Mouse (Mus musculus) urinary bladder, postnatal 10 days (tissue): ENCODE measurements around the gene Trim71.

Experiments
- DNase-seq: peaks from one replicate; pipeline ENCODE4 v3.0.0; 2022; ENCODE audit warnings: low spot score

The Trim71 gene

DNA sequence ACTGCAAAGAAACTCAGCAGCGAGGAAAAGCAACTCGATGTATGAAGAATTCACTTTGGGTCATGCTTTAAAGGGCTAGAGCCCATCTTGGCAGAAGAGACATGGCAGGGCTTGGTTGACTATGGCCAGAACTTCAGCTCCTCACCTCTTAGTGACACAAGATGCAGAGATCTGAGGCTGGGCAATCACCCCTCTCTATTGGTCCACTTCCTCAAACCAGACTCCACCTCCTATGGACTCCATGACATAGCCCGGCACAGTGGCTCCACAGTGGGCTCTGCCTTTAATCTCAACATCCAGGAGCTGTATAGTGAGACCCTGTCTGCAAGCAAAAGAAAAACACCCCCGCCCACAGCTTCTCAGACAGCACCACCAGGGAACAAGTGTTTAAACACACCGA lies 79.4 kb downstream of the Trim71 start:
- DNase-seq, result no peak

DNA sequence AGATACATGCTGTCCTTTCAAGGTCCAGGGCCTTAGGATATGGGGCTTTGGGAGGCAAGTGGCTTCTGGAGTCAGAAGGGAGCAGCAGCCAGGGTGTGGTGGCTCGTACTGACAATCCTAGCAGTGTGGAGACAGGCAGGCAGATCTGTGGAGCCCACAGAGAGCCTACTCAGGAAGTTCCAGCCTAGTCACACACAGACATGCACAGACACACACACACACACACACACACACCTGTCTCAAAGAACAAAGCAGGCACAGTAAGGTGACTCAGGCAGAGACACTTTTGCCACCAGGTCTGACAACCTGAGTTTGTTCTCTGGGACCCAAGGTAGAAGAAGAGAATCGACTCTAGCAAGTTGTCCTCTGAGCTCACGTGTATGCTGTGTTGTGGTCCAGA lies 83.2 kb downstream of the Trim71 start:
- no peak for DNase-seq

DNA sequence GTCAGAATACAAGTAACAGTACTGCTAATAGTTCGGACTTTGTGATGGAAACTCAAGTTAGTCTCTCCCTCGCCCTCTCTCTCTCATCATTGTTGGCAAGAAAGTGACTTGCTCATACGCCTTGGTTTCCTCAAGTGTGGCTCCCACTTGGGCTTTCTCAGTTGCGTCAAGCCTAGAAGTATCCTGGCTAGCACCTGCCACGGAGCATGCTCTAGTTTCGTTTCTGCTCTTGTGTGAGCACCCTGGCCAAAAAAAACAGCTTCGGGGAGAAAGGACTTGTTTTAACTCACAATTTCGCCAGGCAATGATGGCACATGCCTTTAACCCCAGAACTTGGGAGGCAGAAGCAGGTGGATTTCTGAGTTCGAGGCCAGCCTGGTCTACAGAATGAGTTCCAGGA lies 87.2 kb downstream of the Trim71 start:
- DNase-seq, result no peak

DNA sequence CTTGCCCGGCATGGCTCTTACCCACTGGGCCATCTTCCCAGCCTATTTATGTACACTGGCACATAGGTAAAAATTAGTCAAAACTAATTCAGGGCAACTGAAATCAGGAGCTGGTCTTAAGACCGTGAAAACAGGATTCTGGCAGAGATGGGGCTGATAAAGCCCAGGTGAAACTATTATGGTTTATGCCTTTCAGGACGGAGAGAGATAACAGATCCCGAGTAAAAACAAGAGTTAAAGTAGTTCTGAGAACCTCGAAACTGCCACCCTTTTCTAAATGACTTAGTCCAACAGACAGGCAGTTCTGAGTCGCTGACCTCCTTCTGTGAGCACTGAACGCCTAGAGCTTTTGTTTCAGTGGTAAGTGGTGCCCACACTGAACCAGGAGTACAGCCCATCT lies 92.3 kb downstream of the Trim71 start:
- no peak for DNase-seq

DNA sequence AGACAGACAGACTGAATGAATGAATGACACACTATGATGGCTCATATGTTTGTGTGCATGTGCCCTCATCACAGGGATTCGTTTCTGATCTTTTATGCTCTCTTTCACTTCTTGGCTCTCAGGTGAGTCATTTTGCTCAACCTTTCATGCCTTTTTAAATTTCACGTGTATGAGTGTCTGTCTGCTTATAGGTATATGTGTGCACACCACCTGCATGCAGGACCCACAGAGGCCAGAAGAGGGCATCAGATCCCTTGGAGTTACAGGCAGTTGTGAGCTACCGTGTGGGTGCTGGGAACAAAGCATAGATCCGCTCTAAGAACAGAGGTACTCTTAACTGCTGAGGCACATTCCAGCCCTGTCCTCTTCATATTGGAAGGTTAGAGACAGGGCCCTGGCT lies 95.5 kb downstream of the Trim71 start:
- DNase-seq, result no peak

DNA sequence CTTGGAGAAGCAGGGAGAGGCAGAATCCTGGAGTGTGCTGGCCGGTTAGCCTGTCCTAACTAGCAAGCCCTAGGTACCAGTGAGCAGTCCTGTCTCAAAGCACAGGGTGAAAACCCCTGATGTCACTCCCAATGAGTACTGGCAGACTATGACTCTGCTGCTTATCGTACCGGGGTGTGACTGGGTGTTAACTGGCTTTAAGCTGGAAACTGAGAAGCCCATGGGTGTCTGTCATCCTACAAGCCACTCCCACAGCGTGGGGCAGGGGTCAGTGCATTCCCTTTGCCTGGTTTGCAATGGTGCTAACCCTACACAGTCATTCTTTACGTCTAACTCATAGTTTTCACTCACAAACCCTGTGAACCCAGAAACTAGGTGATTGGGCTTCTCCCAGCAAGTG lies 96.0 kb downstream of the Trim71 start:
- no peak for DNase-seq

DNA sequence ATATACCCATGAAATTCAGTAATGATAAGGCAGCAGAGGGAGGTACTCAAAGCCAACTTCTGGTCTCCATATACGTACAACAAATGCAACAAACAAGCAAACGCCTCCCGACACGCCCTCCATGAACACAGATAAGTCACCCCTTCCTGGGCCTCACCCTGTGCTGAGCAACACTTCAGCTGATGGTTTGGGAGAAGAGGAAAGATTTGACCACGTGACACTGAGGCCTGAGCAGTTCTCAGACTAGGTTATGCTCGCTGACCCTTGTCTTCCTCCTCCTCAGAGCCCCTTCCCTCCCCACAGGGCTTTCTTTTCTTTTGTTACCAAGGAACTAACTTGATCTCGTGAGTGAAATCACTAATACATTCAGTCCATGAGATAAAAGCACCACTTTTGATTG lies 97.3 kb downstream of the Trim71 start:
- no peak for DNase-seq

DNA sequence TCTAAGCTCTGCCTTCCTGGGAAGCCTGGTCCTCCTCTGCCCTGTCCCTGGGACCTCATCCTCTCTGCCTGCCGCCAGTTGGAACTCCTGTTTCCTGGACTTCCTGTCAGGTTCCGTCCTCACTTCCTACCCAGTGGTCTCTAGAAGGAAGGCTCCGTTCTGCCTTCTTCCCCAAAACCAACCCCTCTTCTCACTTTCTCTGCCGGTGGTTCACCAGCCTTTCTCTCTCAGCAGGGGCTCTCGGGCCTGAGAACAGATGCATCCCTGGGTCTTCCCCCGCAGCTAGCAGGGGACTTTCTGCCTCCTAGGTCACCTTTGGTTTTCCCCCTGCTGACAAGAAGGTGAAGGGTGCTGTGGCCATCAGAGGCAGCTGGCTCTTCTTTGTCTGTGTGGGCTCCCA lies 98.7 kb downstream of the Trim71 start:
- no peak for DNase-seq

DNA sequence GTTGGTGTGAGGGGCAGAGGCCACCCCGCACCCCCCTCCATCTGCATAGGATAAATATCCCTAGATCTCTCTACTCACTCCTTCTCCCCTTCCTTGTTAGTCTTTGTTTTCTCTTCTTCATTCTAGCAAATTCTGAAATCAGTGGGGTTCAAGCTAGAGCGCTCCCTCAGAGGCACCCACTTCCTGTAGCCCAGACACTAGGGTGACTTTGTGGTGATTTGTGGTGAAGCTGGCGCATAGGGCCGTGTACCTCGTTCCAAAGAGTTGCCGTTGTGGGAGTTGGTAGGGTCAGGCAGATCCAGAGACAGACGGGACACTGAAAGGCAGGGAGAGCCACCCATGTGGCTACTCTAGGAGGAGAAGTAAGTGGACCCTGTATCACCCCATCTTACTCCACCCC lies 101.6 kb downstream of the Trim71 start:
- no peak for DNase-seq

DNA sequence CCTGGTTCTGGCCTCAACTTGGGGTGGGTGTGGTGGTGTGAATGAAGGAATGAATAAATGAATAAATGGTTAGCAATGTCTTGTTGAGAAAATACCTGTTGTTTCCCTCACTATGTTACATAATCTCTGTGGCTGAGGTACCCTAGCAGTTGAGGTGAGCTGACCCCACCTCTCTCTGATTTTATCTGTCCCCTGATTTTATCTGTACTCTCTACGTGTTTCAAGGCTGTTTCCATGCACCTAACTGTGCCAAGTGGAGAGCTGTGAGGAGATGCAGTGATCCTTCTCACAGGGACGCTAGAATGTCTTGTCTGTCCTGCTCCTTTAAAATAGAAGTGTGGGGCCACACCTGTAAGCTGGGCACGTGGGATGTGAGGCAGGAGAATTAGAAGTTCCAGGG lies 105.7 kb downstream of the Trim71 start:
- no peak for DNase-seq
